Comparison of ENCODE assay signal across 8 mouse cellular contexts in genomic region chr9:108307021-108307807, GRCm38 (mm10). TPM values are rescaled to one million over a fixed set of nuclear protein-coding genes. Genes with fewer than 3 reads are reported as not detected.
DNase-seq lines count a peak whose midpoint lies in the region; ATAC-seq and TF ChIP-seq lines count a peak whose summit lies in the region.

No protein-coding gene starts in this region.

- H3K4me3 ChIP-seq in heart, embryonic 14.5 days (ENCODE audit: control insufficient read depth in 1 of 2, insufficient read depth in 1 of 2, low read depth in 1 of 2, low read length in 2 of 2): peak overlapping the region; percentile 79 to 98
- peak overlapping the region; percentile 98 for H3K4me3 ChIP-seq in ES-E14 (ENCODE audit: insufficient read depth in 1 of 2, low read depth in 1 of 2, low read length in 2 of 2, poor library complexity in 1 of 2, severe bottlenecking in 1 of 2)
- H3K4me3 ChIP-seq in heart, postnatal 0 days (ENCODE audit: low read depth, low read length): peak overlapping the region; percentile 86
- H3K4me3 ChIP-seq in midbrain, embryonic 11.5 days (ENCODE audit: low read depth, low read length): peak overlapping the region; percentile 91

- no peaks in the 10 kb centered on the region for H3K27me3 ChIP-seq in heart, embryonic 14.5 days (ENCODE audit: control insufficient read depth, insufficient read depth, low read length)
- no peaks in the 10 kb centered on the region for H3K27me3 ChIP-seq in heart, postnatal 0 days (ENCODE audit: control insufficient read depth, insufficient read depth, low read length)
- no peaks in the 10 kb centered on the region for H3K27me3 ChIP-seq in midbrain, embryonic 11.5 days (ENCODE audit: control insufficient read depth, insufficient read depth, low read length)

- H3K27ac ChIP-seq in heart, embryonic 14.5 days (replicated peaks in 1 of 2; ENCODE audit: control insufficient read depth in 1 of 2, insufficient read depth in 1 of 2, low read depth in 2 of 2, low read length in 2 of 2): peak overlapping the region; percentile 99 to 100
- H3K27ac ChIP-seq in ES-E14 (ENCODE audit: insufficient read depth, low read depth, low read length, poor library complexity, severe bottlenecking): peak overlapping the region; percentile 97; the same call in 1 of the 2 replicates
- peak overlapping the region; percentile 99 for H3K27ac ChIP-seq in heart, postnatal 0 days (ENCODE audit: low read depth)
- H3K27ac ChIP-seq in midbrain, embryonic 11.5 days (ENCODE audit: low read depth, low read length): peak overlapping the region; percentile 99

- peak overlapping the region; percentile 97 for H3K4me2 ChIP-seq in heart, embryonic 14.5 days (ENCODE audit: low read length)
- peak overlapping the region; percentile 77 for H3K4me2 ChIP-seq in heart, postnatal 0 days (ENCODE audit: low read depth, low read length)
- H3K4me2 ChIP-seq in midbrain, embryonic 11.5 days: peak overlapping the region; percentile 89

- in situ Hi-C loops in ES-E14 (cut with MboI; ENCODE audit: low sequenced_read_pairs in 2 of 2, unreplicated experiment in 2 of 2): no loop called here

- H3K9me3 ChIP-seq in heart, embryonic 14.5 days (ENCODE audit: control insufficient read depth, low read length): no peaks in the 10 kb centered on the region
- H3K9me3 ChIP-seq in ES-E14 (ENCODE audit: control insufficient read depth, insufficient read depth, low read depth, low read length): no peaks in the 10 kb centered on the region
- H3K9me3 ChIP-seq in heart, postnatal 0 days (replicated peaks; ENCODE audit: control insufficient read depth, low read length): no peaks in the 10 kb centered on the region
- no peaks in the 10 kb centered on the region for H3K9me3 ChIP-seq in midbrain, embryonic 11.5 days (ENCODE audit: control insufficient read depth, low read length)

- 7% methylated on average over 12 of the region's 12 CpGs for WGBS in heart, embryonic 14.5 days
- WGBS in heart, postnatal 0 days: 1% methylated on average over 12 of the region's 12 CpGs
- WGBS in midbrain, embryonic 11.5 days: 28% methylated on average over 12 of the region's 12 CpGs

- no peak for TF ChIP-seq CTCF in heart, postnatal 0 days (IDR thresholded peaks at IDR 0.05; ENCODE audit: low read depth)

- H3K9ac ChIP-seq in heart, embryonic 14.5 days (ENCODE audit: low read length): peak overlapping the region; percentile 100
- H3K9ac ChIP-seq in ES-E14 (ENCODE audit: insufficient read depth, low read depth, low read length, poor library complexity, severe bottlenecking): peak overlapping the region; percentile 99
- H3K9ac ChIP-seq in heart, postnatal 0 days (replicated peaks; ENCODE audit: low read depth, low read length): peak overlapping the region; percentile 93
- peak overlapping the region; percentile 95 for H3K9ac ChIP-seq in midbrain, embryonic 11.5 days (ENCODE audit: low read length)

- H3K36me3 ChIP-seq in heart, embryonic 14.5 days (ENCODE audit: control insufficient read depth, insufficient read depth, low read length): peaks cover 21% of the 10 kb centered on the region
- H3K36me3 ChIP-seq in ES-E14 (ENCODE audit: control insufficient read depth, insufficient read depth, low read length, poor library complexity, severe bottlenecking): peaks cover 9% of the 10 kb centered on the region
- H3K36me3 ChIP-seq in heart, postnatal 0 days (replicated peaks; ENCODE audit: control insufficient read depth, insufficient read depth, low read length): peaks cover 19% of the 10 kb centered on the region
- H3K36me3 ChIP-seq in midbrain, embryonic 11.5 days (ENCODE audit: control insufficient read depth, insufficient read depth, low read length): peaks cover 5% of the 10 kb centered on the region

- ATAC-seq in heart, embryonic 14.5 days (ENCODE audit: insufficient number of reproducible peaks, insufficient read depth, low FRiP score, low read depth): no peak
- no peak for ATAC-seq in heart, postnatal 0 days (ENCODE audit: insufficient read depth, low read depth)
- ATAC-seq in midbrain, embryonic 11.5 days (ENCODE audit: low FRiP score): no peak

- DNase-seq in heart, postnatal 14 days: no peak
- no peak for DNase-seq in ES-E14 (ENCODE audit: low read depth, low spot score)
- DNase-seq in heart, postnatal 0 days (ENCODE audit: low spot score): no peak
- DNase-seq in midbrain, embryonic 11.5 days (ENCODE audit: low spot score, missing footprints): peak; percentile 88
- DNase-seq in embryo, embryonic 10 days (ENCODE audit: low spot score): no peak
- no peak for DNase-seq in frontal cortex, postnatal 25 days (ENCODE audit: low spot score in 2 of 2)
- no peak for DNase-seq in T-cell, adult 2 months (ENCODE audit: low spot score)

- TF ChIP-seq EP300 in heart, postnatal 0 days (IDR thresholded peaks at IDR 0.05; ENCODE audit: low read depth): no peak

- intact Hi-C loops in heart, postnatal 14 days (cut with DNase I): loop anchor here (2.0 kb wide), 1 partner anchor 32 kb away; the partner anchor contains the start of gene Gpx1

- H3K4me1 ChIP-seq in heart, embryonic 14.5 days (ENCODE audit: control insufficient read depth in 2 of 2, insufficient read depth in 2 of 2, low read length in 2 of 2): peaks cover 4 to 53% of the 10 kb centered on the region in 2 experiments
- H3K4me1 ChIP-seq in ES-E14 (ENCODE audit: control insufficient read depth in 2 of 2, insufficient read depth in 2 of 2, low read length in 2 of 2, poor library complexity in 1 of 2): peaks cover 0 to 9% of the 10 kb centered on the region in 2 experiments
- peaks cover 19% of the 10 kb centered on the region for H3K4me1 ChIP-seq in heart, postnatal 0 days (ENCODE audit: control insufficient read depth, insufficient read depth)
- H3K4me1 ChIP-seq in midbrain, embryonic 11.5 days (ENCODE audit: control insufficient read depth, insufficient read depth, low read length): peaks cover 20% of the 10 kb centered on the region

TF ChIP-seq in ES-E14, 5 proteins besides CTCF, POLR2A, EP300 and RAD21:
- TF ChIP-seq CHD2 (IDR thresholded peaks at IDR 0.05; ENCODE audit: low read depth, low read length): no peak
- no peak for TF ChIP-seq ZC3H11A (IDR thresholded peaks at IDR 0.05; ENCODE audit: borderline replicate concordance, low read depth, low read length)
- no peak for TF ChIP-seq ZNF384 (IDR thresholded peaks at IDR 0.05; ENCODE audit: low read depth, low read length)
- TF ChIP-seq HCFC1 (IDR thresholded peaks at IDR 0.05; ENCODE audit: borderline replicate concordance, insufficient read depth, low read length): no peak
- TF ChIP-seq MAFK (IDR thresholded peaks at IDR 0.05; ENCODE audit: insufficient read depth, low read depth, low read length): no peak

RNA-seq across cellular contexts. Expression of gene Tcta, which starts 1.3 kb away (rescaled TPM):
- 36.5 and 39.4 TPM in 2 replicates for polyA plus RNA-seq in heart, embryonic 14.5 days (2014; fragmentation: Nextera tagmentation; extraction: Ambion mirVana)
- 10 to 100 TPM; 25.4 to 25.5 TPM for total RNA-seq in heart, postnatal 14 days (2021)
- total RNA-seq in ES-E14 (2012; rRNA removed): 10.0 and 11.0 TPM in 2 replicates
- 46.1 and 46.9 TPM in 2 replicates for total RNA-seq in heart, postnatal 0 days (2014; rRNA removed; ENCODE audit: low replicate concordance)
- 42.1 and 49.9 TPM in 2 replicates for polyA plus RNA-seq in heart, postnatal 0 days (2015; fragmentation: Nextera tagmentation; extraction: Ambion mirVana)
- 30.8 and 34.6 TPM in 2 replicates for polyA plus RNA-seq in midbrain, embryonic 11.5 days (2014; fragmentation: Nextera tagmentation; extraction: Ambion mirVana)

RNA-seq across cellular contexts. Expression of gene Rhoa, which starts 1.3 kb away (rescaled TPM):
- 229 and 289 TPM in 2 replicates for polyA plus RNA-seq in heart, embryonic 14.5 days (2014; fragmentation: Nextera tagmentation; extraction: Ambion mirVana)
- 100 to 1,000 TPM; 250 to 262 TPM for total RNA-seq in heart, postnatal 14 days (2021)
- total RNA-seq in ES-E14 (2012; rRNA removed): 82.9 and 125 TPM in 2 replicates
- total RNA-seq in heart, postnatal 0 days (2014; rRNA removed; ENCODE audit: low replicate concordance): 167 and 207 TPM in 2 replicates
- polyA plus RNA-seq in heart, postnatal 0 days (2015; fragmentation: Nextera tagmentation; extraction: Ambion mirVana): 326 and 332 TPM in 2 replicates
- polyA plus RNA-seq in midbrain, embryonic 11.5 days (2014; fragmentation: Nextera tagmentation; extraction: Ambion mirVana): 278 and 298 TPM in 2 replicates

RNA-seq across cellular contexts. Expression of gene Amt, which starts 10.6 kb away (rescaled TPM):
- 10.4 and 11.2 TPM in 2 replicates for polyA plus RNA-seq in heart, embryonic 14.5 days (2014; fragmentation: Nextera tagmentation; extraction: Ambion mirVana)
- total RNA-seq in heart, postnatal 14 days (2021): 1 to 10 TPM; 5.4 to 7.0 TPM
- 63.9 and 77.9 TPM in 2 replicates for total RNA-seq in ES-E14 (2012; rRNA removed)
- 3.7 and 14.5 TPM in 2 replicates for total RNA-seq in heart, postnatal 0 days (2014; rRNA removed; ENCODE audit: low replicate concordance)
- 5.4 and 6.4 TPM in 2 replicates for polyA plus RNA-seq in heart, postnatal 0 days (2015; fragmentation: Nextera tagmentation; extraction: Ambion mirVana)
- polyA plus RNA-seq in midbrain, embryonic 11.5 days (2014; fragmentation: Nextera tagmentation; extraction: Ambion mirVana): 24.2 and 27.1 TPM in 2 replicates

RNA-seq across cellular contexts. Expression of gene Nicn1, which starts 17.0 kb away (rescaled TPM):
- 26.5 and 29.1 TPM in 2 replicates for polyA plus RNA-seq in heart, embryonic 14.5 days (2014; fragmentation: Nextera tagmentation; extraction: Ambion mirVana)
- 10 to 100 TPM; 18.4 to 19.8 TPM for total RNA-seq in heart, postnatal 14 days (2021)
- total RNA-seq in ES-E14 (2012; rRNA removed): 9.2 and 9.9 TPM in 2 replicates
- 12.9 and 22.4 TPM in 2 replicates for total RNA-seq in heart, postnatal 0 days (2014; rRNA removed; ENCODE audit: low replicate concordance)
- polyA plus RNA-seq in heart, postnatal 0 days (2015; fragmentation: Nextera tagmentation; extraction: Ambion mirVana): 20.5 and 20.9 TPM in 2 replicates
- polyA plus RNA-seq in midbrain, embryonic 11.5 days (2014; fragmentation: Nextera tagmentation; extraction: Ambion mirVana): 61.2 and 64.0 TPM in 2 replicates

RNA-seq across cellular contexts. Expression of gene Gpx1, which starts 31.5 kb away (rescaled TPM):
- polyA plus RNA-seq in heart, embryonic 14.5 days (2014; fragmentation: Nextera tagmentation; extraction: Ambion mirVana): 694 and 725 TPM in 2 replicates
- total RNA-seq in heart, postnatal 14 days (2021): 100 to 1,000 TPM; 156 to 161 TPM
- 797 and 939 TPM in 2 replicates for total RNA-seq in ES-E14 (2012; rRNA removed)
- 319 and 336 TPM in 2 replicates for total RNA-seq in heart, postnatal 0 days (2014; rRNA removed; ENCODE audit: low replicate concordance)
- polyA plus RNA-seq in heart, postnatal 0 days (2015; fragmentation: Nextera tagmentation; extraction: Ambion mirVana): 578 and 581 TPM in 2 replicates
- 796 and 834 TPM in 2 replicates for polyA plus RNA-seq in midbrain, embryonic 11.5 days (2014; fragmentation: Nextera tagmentation; extraction: Ambion mirVana)
